Comparison of ENCODE assay signal across 19 mouse cellular contexts in genomic region chr14:101733542-101734303, GRCm38 (mm10). TPM values are rescaled to one million over a fixed set of nuclear protein-coding genes. Genes with fewer than 3 reads are reported as not detected.
DNase-seq lines count a peak whose midpoint lies in the region; ATAC-seq lines count a peak whose summit lies in the region.
"Had no signal": no experiment of that assay in that cellular context is flagged by ENCODE, and none has a peak within 500 bp of the region (broad histone marks: within the 10 kb centered on the region; RNA-seq: fewer than 3 reads in every experiment).

No protein-coding gene starts in this region.

- ATAC-seq in heart, embryonic 13.5 days (ENCODE audit: extremely low read depth, insufficient number of reproducible peaks, low FRiP score, low TSS enrichment) = no peak
- no peak for ATAC-seq in midbrain, embryonic 11.5 days (ENCODE audit: low FRiP score)
- ATAC-seq in midbrain, embryonic 15.5 days (replicated peaks) = no peak
- ATAC-seq: forebrain, embryonic 13.5 days; intestine, embryonic 15.5 days had no signal

- H3K4me2 ChIP-seq in heart, embryonic 13.5 days = peak overlapping the region; percentile 37; the same call in 1 of the 2 replicates
- no peak overlapping the region for H3K4me2 ChIP-seq in midbrain, embryonic 11.5 days
- no peak overlapping the region for H3K4me2 ChIP-seq in midbrain, embryonic 15.5 days
- H3K4me2 ChIP-seq: forebrain, embryonic 13.5 days; hindbrain, embryonic 12.5 days; intestine, embryonic 15.5 days; midbrain, embryonic 12.5 days had no signal

- no peak overlapping the region for H3K4me3 ChIP-seq in heart, embryonic 13.5 days
- no peak overlapping the region for H3K4me3 ChIP-seq in midbrain, embryonic 11.5 days (ENCODE audit: low read depth, low read length)
- H3K4me3 ChIP-seq in midbrain, embryonic 15.5 days = no peak overlapping the region
- H3K4me3 ChIP-seq: forebrain, embryonic 13.5 days; hindbrain, embryonic 12.5 days; intestine, embryonic 15.5 days; midbrain, embryonic 12.5 days had no signal

- DNase-seq in heart, adult 18-20 months = no peak
- DNase-seq in midbrain, embryonic 11.5 days (ENCODE audit: low spot score, missing footprints) = peak; percentile 83
- DNase-seq in R1 (ENCODE audit: low read depth, low spot score) = peak; percentile 44
- DNase-seq in retina, embryonic 14.5 days (ENCODE audit: low spot score) = peak; percentile 12
- DNase-seq in gastrocnemius, postnatal 36 days = no peak
- no peak for DNase-seq in thymus, postnatal 10 days (ENCODE audit: low spot score in 2 of 2)
- DNase-seq: cerebellum, adult 11 months; layer of hippocampus, adult 9-11 months; lung, adult 18-20 months; lung, postnatal 36 days; right cerebral cortex, postnatal 4 days; thymus, adult 18-20 months had no signal

- H3K36me3 ChIP-seq in heart, embryonic 13.5 days = no peaks in the 10 kb centered on the region
- no peaks in the 10 kb centered on the region for H3K36me3 ChIP-seq in midbrain, embryonic 11.5 days (ENCODE audit: control insufficient read depth, insufficient read depth, low read length)
- no peaks in the 10 kb centered on the region for H3K36me3 ChIP-seq in midbrain, embryonic 15.5 days (replicated peaks)
- H3K36me3 ChIP-seq: hindbrain, embryonic 12.5 days; intestine, embryonic 15.5 days; midbrain, embryonic 12.5 days had no signal

- H3K27me3 ChIP-seq in heart, embryonic 13.5 days (replicated peaks) = peaks cover 16% of the 10 kb centered on the region
- peaks cover 24% of the 10 kb centered on the region for H3K27me3 ChIP-seq in midbrain, embryonic 11.5 days (ENCODE audit: control insufficient read depth, insufficient read depth, low read length)
- H3K27me3 ChIP-seq in midbrain, embryonic 15.5 days (replicated peaks) = peaks cover 17% of the 10 kb centered on the region

- no peak overlapping the region for H3K9ac ChIP-seq in heart, embryonic 13.5 days
- no peak overlapping the region for H3K9ac ChIP-seq in midbrain, embryonic 11.5 days (ENCODE audit: low read length)
- no peak overlapping the region for H3K9ac ChIP-seq in midbrain, embryonic 15.5 days
- H3K9ac ChIP-seq: forebrain, embryonic 13.5 days; hindbrain, embryonic 12.5 days; intestine, embryonic 15.5 days; midbrain, embryonic 12.5 days had no signal

- WGBS in heart, embryonic 13.5 days = 26% methylated on average over 10 of the region's 10 CpGs
- WGBS in midbrain, embryonic 11.5 days = 29% methylated on average over 10 of the region's 10 CpGs
- WGBS in midbrain, embryonic 15.5 days = 27% methylated on average over 10 of the region's 10 CpGs

- H3K4me1 ChIP-seq in heart, embryonic 13.5 days = peaks cover 14% of the 10 kb centered on the region
- H3K4me1 ChIP-seq in midbrain, embryonic 11.5 days (ENCODE audit: control insufficient read depth, insufficient read depth, low read length) = peaks cover 11% of the 10 kb centered on the region
- peaks cover 16% of the 10 kb centered on the region for H3K4me1 ChIP-seq in midbrain, embryonic 15.5 days

- intact Hi-C loops in gastrocnemius, postnatal 36 days (cut with DNase I) = no loop called here

- H3K9me3 ChIP-seq in heart, embryonic 13.5 days = no peaks in the 10 kb centered on the region
- no peaks in the 10 kb centered on the region for H3K9me3 ChIP-seq in midbrain, embryonic 11.5 days (ENCODE audit: control insufficient read depth, low read length)
- H3K9me3 ChIP-seq in midbrain, embryonic 15.5 days = no peaks in the 10 kb centered on the region
- H3K9me3 ChIP-seq: forebrain, embryonic 13.5 days; hindbrain, embryonic 12.5 days; intestine, embryonic 15.5 days; midbrain, embryonic 12.5 days had no signal

- no peak overlapping the region for H3K27ac ChIP-seq in heart, embryonic 13.5 days (replicated peaks)
- no peak overlapping the region for H3K27ac ChIP-seq in midbrain, embryonic 11.5 days (ENCODE audit: low read depth, low read length)
- H3K27ac ChIP-seq in midbrain, embryonic 15.5 days = no peak overlapping the region
- H3K27ac ChIP-seq: forebrain, embryonic 13.5 days; hindbrain, embryonic 12.5 days; intestine, embryonic 15.5 days; midbrain, embryonic 12.5 days had no signal

RNA-seq across cellular contexts. Expression of gene Lmo7, which starts 4.0 kb away (rescaled TPM):
- 138 TPM in 2 replicates for polyA plus RNA-seq in heart, embryonic 13.5 days (2015; fragmentation: Nextera tagmentation; extraction: Ambion mirVana)
- total RNA-seq in heart, adult 18-20 months (2021) = 100 to 1,000 TPM; 327 to 346 TPM
- polyA plus RNA-seq in midbrain, embryonic 11.5 days (2014; fragmentation: Nextera tagmentation; extraction: Ambion mirVana) = 0.82 and 2.5 TPM in 2 replicates
- 2.1 and 2.3 TPM in 2 replicates for polyA plus RNA-seq in midbrain, embryonic 15.5 days (2015; fragmentation: Nextera tagmentation; extraction: Ambion mirVana)
- total RNA-seq in gastrocnemius, postnatal 36 days (2021) = 10 to 100 TPM; 50.4 to 65.3 TPM

RNA-seq across cellular contexts. Expression of gene Gm9922, which starts 4.1 kb away (rescaled TPM):
- 3.1 and 3.8 TPM in 2 replicates for polyA plus RNA-seq in heart, embryonic 13.5 days (2015; fragmentation: Nextera tagmentation; extraction: Ambion mirVana)
- total RNA-seq in heart, adult 18-20 months (2021) = 1 to 10 TPM in 1 of 2 experiments, not detected in 1; 1.0 TPM
- polyA plus RNA-seq in midbrain, embryonic 11.5 days (2014; fragmentation: Nextera tagmentation; extraction: Ambion mirVana) = not detected in 2 replicates
- 0.63 TPM in 1 of 2 replicates, not detected in the other for polyA plus RNA-seq in midbrain, embryonic 15.5 days (2015; fragmentation: Nextera tagmentation; extraction: Ambion mirVana)
- total RNA-seq in gastrocnemius, postnatal 36 days (2021) = not detected
- total RNA-seq: left cerebral cortex, postnatal 10 days had no signal
- polyA plus RNA-seq: forebrain, embryonic 13.5 days had no signal

Comparison
In these comparisons a context has a peak if more than half of its experiments do, and no peak if none do; other contexts are left out.
1. DNase-seq: peak in midbrain, embryonic 11.5 days (single experiment), R1 (single experiment) and retina, embryonic 14.5 days (single experiment); none in heart, adult 18-20 months (0 of 2), gastrocnemius, postnatal 36 days (0 of 2) and thymus, postnatal 10 days (0 of 2).
2. RNA of gene Lmo7, which starts 4.0 kb away (polyA plus RNA-seq): 138 TPM in heart, embryonic 13.5 days; 2.1 to 2.3 TPM in midbrain, embryonic 15.5 days and 0.82 to 2.5 TPM in midbrain, embryonic 11.5 days; every median in the first group is over 10 times any median in the second.